Mouse (Mus musculus): ENCODE results near the gene D630023F18Rik. TPM values are rescaled to one million over a fixed set of nuclear protein-coding genes. Genes with fewer than 3 reads are reported as not detected.

Gene D630023F18Rik
- polyA plus RNA-seq, 1 experiment from 2014 or later = 0.80 TPM

DNA sequence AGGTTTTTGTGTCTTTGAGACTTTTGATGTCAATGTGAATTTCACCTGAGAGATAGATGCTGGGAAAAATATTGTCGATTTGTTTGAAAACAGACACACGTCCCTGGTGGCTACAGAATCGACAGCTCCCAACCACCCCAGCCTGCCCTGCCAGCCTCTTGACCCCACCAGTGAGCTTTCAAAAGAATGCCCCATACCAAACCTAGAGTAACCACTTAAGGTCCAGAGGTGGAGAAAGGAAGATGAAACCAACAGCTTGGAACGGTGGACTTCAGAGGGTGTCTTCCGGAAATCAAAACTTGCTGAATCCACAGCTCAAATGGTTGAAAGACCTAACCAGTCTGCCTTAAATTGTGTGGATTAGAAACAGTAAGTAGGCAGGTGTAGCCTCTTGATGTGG lies 24.3 kb upstream of the D630023F18Rik start:
- no peaks in the 10 kb centered on the region for H3K4me1 ChIP-seq (ENCODE audit: control insufficient read depth, insufficient read depth, low read length)
- ATAC-seq (ENCODE audit: low FRiP score, low TSS enrichment) (no peak), DNase-seq (no peak)
- H3K27ac ChIP-seq (replicated peaks; ENCODE audit: low read depth, low read length) = no peak overlapping the region
- no peak overlapping the region for H3K4me3 ChIP-seq (replicated peaks; ENCODE audit: low read depth, low read length)
- H3K9ac ChIP-seq (replicated peaks; ENCODE audit: low read length) = no peak overlapping the region
- WGBS = 92% methylated on average over 5 of the region's 5 CpGs
- H3K4me2 ChIP-seq (ENCODE audit: low read length) = no peak overlapping the region
- H3K9me3 ChIP-seq (ENCODE audit: control insufficient read depth, low read length) = no peaks in the 10 kb centered on the region
- H3K27me3 ChIP-seq (ENCODE audit: control insufficient read depth, insufficient read depth, low read length) = no peaks in the 10 kb centered on the region
- no peaks in the 10 kb centered on the region for H3K36me3 ChIP-seq (ENCODE audit: control insufficient read depth, insufficient read depth, low read length)

GRCm38 (mm10) chr1:65146601-65147000 lies 23.6 kb upstream of the D630023F18Rik start:
- 78% methylated on average over 2 of the region's 2 CpGs for WGBS

DNA sequence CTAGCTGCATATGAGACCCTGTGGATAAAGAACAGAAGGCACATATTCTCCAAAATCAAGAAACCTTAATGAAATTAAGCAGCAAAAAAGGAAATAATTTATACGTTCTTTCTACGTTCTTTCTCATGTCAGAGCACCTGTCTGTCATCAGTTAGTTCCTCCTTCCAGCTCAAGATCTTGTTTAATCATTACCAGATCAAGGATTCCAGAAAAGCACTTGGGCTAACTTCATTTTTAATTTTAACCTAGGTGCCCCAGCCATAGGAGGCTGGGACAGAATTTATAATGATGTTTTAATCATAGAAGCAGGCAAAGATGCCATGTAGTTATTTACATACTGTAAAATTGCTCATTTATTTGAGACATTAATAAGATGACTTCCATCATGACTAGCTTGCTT lies 21.8 kb upstream of the D630023F18Rik start:
- no peak overlapping the region for H3K4me3 ChIP-seq (replicated peaks; ENCODE audit: low read depth, low read length)
- H3K27me3 ChIP-seq (ENCODE audit: control insufficient read depth, insufficient read depth, low read length) = no peaks in the 10 kb centered on the region
- no peaks in the 10 kb centered on the region for H3K36me3 ChIP-seq (ENCODE audit: control insufficient read depth, insufficient read depth, low read length)
- no peaks in the 10 kb centered on the region for H3K9me3 ChIP-seq (ENCODE audit: control insufficient read depth, low read length)
- H3K4me2 ChIP-seq (ENCODE audit: low read length) = no peak overlapping the region
- no peak for DNase-seq
- no peak for ATAC-seq (ENCODE audit: low FRiP score, low TSS enrichment)
- H3K9ac ChIP-seq (replicated peaks; ENCODE audit: low read length) = no peak overlapping the region
- H3K4me1 ChIP-seq (ENCODE audit: control insufficient read depth, insufficient read depth, low read length) = no peaks in the 10 kb centered on the region
- no peak overlapping the region for H3K27ac ChIP-seq (replicated peaks; ENCODE audit: low read depth, low read length)
- 93% methylated on average over 2 of the region's 2 CpGs for WGBS

More at GRCm38 (mm10) chr1:65146601-65147000, 23.6 kb upstream of the D630023F18Rik start:
- Histone ChIP-seq H3K9ac (replicated peaks; ENCODE audit: low read length) (no peak overlapping the region), H3K4me3 (replicated peaks; ENCODE audit: low read depth, low read length) (no peak overlapping the region), H3K4me2 (ENCODE audit: low read length) (no peak overlapping the region), H3K36me3 (ENCODE audit: control insufficient read depth, insufficient read depth, low read length) (no peaks in the 10 kb centered on the region), H3K9me3 (ENCODE audit: control insufficient read depth, low read length) (no peaks in the 10 kb centered on the region), H3K4me1 (ENCODE audit: control insufficient read depth, insufficient read depth, low read length) (no peaks in the 10 kb centered on the region), H3K27me3 (ENCODE audit: control insufficient read depth, insufficient read depth, low read length) (no peaks in the 10 kb centered on the region), H3K27ac (replicated peaks; ENCODE audit: low read depth, low read length) (no peak overlapping the region)
- DNase-seq (no peak), ATAC-seq (ENCODE audit: low FRiP score, low TSS enrichment) (no peak)

DNA sequence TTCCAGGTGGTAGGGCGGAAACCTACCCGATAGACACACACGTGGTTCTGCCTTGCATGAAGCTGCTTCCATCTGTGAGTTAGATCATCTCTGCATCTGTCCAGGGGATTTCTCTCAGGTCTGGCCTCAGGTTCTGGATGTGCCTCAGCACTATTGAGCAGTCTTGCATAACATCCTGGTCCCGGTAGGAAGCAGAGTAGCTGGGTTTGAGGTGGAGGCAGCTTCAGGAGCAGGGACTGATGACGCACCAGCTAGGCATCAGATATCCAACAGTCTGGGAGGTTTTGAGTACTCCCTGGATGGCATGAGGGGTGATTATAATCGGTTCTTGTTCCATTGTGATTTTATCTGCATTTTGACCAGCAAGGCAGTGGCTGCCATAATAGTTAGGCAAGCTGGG lies 14.5 kb upstream of the D630023F18Rik start:
- no peaks in the 10 kb centered on the region for H3K36me3 ChIP-seq (ENCODE audit: control insufficient read depth, insufficient read depth, low read length)
- ATAC-seq (ENCODE audit: low FRiP score, low TSS enrichment) (no peak), DNase-seq (no peak)
- no peak overlapping the region for H3K27ac ChIP-seq (replicated peaks; ENCODE audit: low read depth, low read length)
- no peak overlapping the region for H3K4me3 ChIP-seq (replicated peaks; ENCODE audit: low read depth, low read length)
- H3K4me2 ChIP-seq (ENCODE audit: low read length) = no peak overlapping the region
- H3K4me1 ChIP-seq (ENCODE audit: control insufficient read depth, insufficient read depth, low read length) = no peaks in the 10 kb centered on the region
- H3K27me3 ChIP-seq (ENCODE audit: control insufficient read depth, insufficient read depth, low read length) = no peaks in the 10 kb centered on the region
- no peaks in the 10 kb centered on the region for H3K9me3 ChIP-seq (ENCODE audit: control insufficient read depth, low read length)
- H3K9ac ChIP-seq (replicated peaks; ENCODE audit: low read length) = no peak overlapping the region
- WGBS = 85% methylated on average over 6 of the region's 6 CpGs

DNA sequence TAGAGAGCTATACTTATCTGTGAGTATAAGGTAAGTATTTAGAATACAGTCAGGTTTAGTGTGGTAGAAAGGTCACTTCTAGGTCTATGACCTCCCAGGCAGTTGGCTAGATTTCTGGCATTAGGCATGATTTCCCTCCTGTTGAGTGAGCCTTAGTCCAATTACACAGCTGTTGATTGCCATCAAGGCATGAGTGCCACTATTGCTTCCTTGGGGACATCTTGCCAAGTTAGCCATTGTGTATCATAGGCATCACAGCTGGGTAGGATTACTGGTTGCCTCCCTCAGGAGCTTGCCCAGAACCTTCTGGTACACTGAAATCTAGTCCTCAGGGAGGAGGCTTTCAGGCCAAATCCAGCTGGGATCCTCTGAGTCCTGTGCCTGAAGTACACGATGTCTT lies 9.8 kb upstream of the D630023F18Rik start:
- H3K9me3 ChIP-seq (ENCODE audit: control insufficient read depth, low read length) = no peaks in the 10 kb centered on the region
- H3K27me3 ChIP-seq (ENCODE audit: control insufficient read depth, insufficient read depth, low read length) = no peaks in the 10 kb centered on the region
- no peaks in the 10 kb centered on the region for H3K36me3 ChIP-seq (ENCODE audit: control insufficient read depth, insufficient read depth, low read length)
- no peak overlapping the region for H3K27ac ChIP-seq (replicated peaks; ENCODE audit: low read depth, low read length)
- H3K4me2 ChIP-seq (ENCODE audit: low read length) = no peak overlapping the region
- ATAC-seq (ENCODE audit: low FRiP score, low TSS enrichment) (no peak), DNase-seq (no peak)
- H3K9ac ChIP-seq (replicated peaks; ENCODE audit: low read length) = no peak overlapping the region
- no peak overlapping the region for H3K4me3 ChIP-seq (replicated peaks; ENCODE audit: low read depth, low read length)
- no peaks in the 10 kb centered on the region for H3K4me1 ChIP-seq (ENCODE audit: control insufficient read depth, insufficient read depth, low read length)
- WGBS = 78% methylated on average over 1 of the region's 1 CpGs

GRCm38 (mm10) chr1:65131671-65132070 lies 8.7 kb upstream of the D630023F18Rik start:
- ATAC-seq (ENCODE audit: low FRiP score, low TSS enrichment) = no peak

DNA sequence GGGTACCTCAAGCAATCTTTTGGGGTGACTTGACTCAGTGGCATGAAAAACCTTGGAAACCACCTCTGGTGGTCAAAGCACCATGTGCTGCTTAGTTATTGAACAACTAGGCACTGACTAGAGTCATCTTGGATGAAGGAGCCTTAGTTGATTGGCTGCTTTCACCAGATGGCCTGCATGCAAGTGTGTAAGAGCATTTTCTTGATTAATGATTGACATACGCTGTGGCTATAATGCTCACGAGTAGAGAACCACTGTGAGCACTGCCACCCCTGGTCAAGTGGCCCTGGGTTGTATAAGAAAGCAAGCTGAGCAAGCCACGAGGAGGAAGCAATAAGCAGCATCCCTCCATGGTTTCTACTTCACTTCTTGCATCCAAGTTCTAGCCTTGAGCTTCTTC lies 7.2 kb upstream of the D630023F18Rik start:
- no peak for DNase-seq
- Histone ChIP-seq H3K27ac (replicated peaks; ENCODE audit: low read depth, low read length) (no peak overlapping the region), H3K4me1 (ENCODE audit: control insufficient read depth, insufficient read depth, low read length) (no peaks in the 10 kb centered on the region), H3K27me3 (ENCODE audit: control insufficient read depth, insufficient read depth, low read length) (no peaks in the 10 kb centered on the region), H3K36me3 (ENCODE audit: control insufficient read depth, insufficient read depth, low read length) (no peaks in the 10 kb centered on the region), H3K9me3 (ENCODE audit: control insufficient read depth, low read length) (no peaks in the 10 kb centered on the region), H3K4me3 (replicated peaks; ENCODE audit: low read depth, low read length) (no peak overlapping the region), H3K4me2 (ENCODE audit: low read length) (no peak overlapping the region), H3K9ac (replicated peaks; ENCODE audit: low read length) (no peak overlapping the region)
- no peak for ATAC-seq (ENCODE audit: low FRiP score, low TSS enrichment)
- 77% methylated on average over 3 of the region's 3 CpGs for WGBS

More at GRCm38 (mm10) chr1:65131671-65132070, 8.7 kb upstream of the D630023F18Rik start:
- DNase-seq = no peak
- H3K4me1 ChIP-seq (ENCODE audit: control insufficient read depth, insufficient read depth, low read length) = no peaks in the 10 kb centered on the region
- H3K4me3 ChIP-seq (replicated peaks; ENCODE audit: low read depth, low read length) = no peak overlapping the region
- H3K27me3 ChIP-seq (ENCODE audit: control insufficient read depth, insufficient read depth, low read length) = no peaks in the 10 kb centered on the region
- H3K9me3 ChIP-seq (ENCODE audit: control insufficient read depth, low read length) = no peaks in the 10 kb centered on the region
- 95% methylated on average over 1 of the region's 1 CpGs for WGBS
- no peak overlapping the region for H3K9ac ChIP-seq (replicated peaks; ENCODE audit: low read length)
- H3K4me2 ChIP-seq (ENCODE audit: low read length) = no peak overlapping the region
- no peaks in the 10 kb centered on the region for H3K36me3 ChIP-seq (ENCODE audit: control insufficient read depth, insufficient read depth, low read length)
- H3K27ac ChIP-seq (replicated peaks; ENCODE audit: low read depth, low read length) = no peak overlapping the region

- Histone ChIP-seq H3K36me3 (ENCODE audit: control insufficient read depth, insufficient read depth, low read length) (no peaks in the 10 kb centered on the region), H3K9ac (replicated peaks; ENCODE audit: low read length) (no peak overlapping the region), H3K27ac (replicated peaks; ENCODE audit: low read depth, low read length) (no peak overlapping the region), H3K4me3 (replicated peaks; ENCODE audit: low read depth, low read length) (no peak overlapping the region), H3K27me3 (ENCODE audit: control insufficient read depth, insufficient read depth, low read length) (no peaks in the 10 kb centered on the region), H3K9me3 (ENCODE audit: control insufficient read depth, low read length) (no peaks in the 10 kb centered on the region), H3K4me2 (ENCODE audit: low read length) (no peak overlapping the region), H3K4me1 (ENCODE audit: control insufficient read depth, insufficient read depth, low read length) (no peaks in the 10 kb centered on the region)
- 80% methylated on average over 3 of the region's 3 CpGs for WGBS
- ATAC-seq (ENCODE audit: low FRiP score, low TSS enrichment) (no peak), DNase-seq (peak; percentile 2)
These were observed 6.7 kb upstream of the D630023F18Rik start for GRCm38 (mm10) chr1:65129634-65130180.

GRCm38 (mm10) chr1:65119438-65119837 lies 3.6 kb downstream of the D630023F18Rik start, which contains the start of gene Gm28845:
Gene Gm28845, minus strand, starts transcription at chr1:65119558.
- H3K4me3 ChIP-seq (replicated peaks; ENCODE audit: low read depth, low read length) = no peak within 1 kb of the TSS
- ATAC-seq (ENCODE audit: low FRiP score, low TSS enrichment) = no peak

More at GRCm38 (mm10) chr1:65119438-65119837, 3.6 kb downstream of the D630023F18Rik start, which contains the start of gene Gm28845:
- no peak within 1 kb of the TSS for H3K4me2 ChIP-seq (ENCODE audit: low read length)
- H3K9ac ChIP-seq (replicated peaks; ENCODE audit: low read length) = no peak within 1 kb of the TSS
- H3K27me3 ChIP-seq (ENCODE audit: control insufficient read depth, insufficient read depth, low read length) = no peaks in the 10 kb centered on the region
- no peaks in the 10 kb centered on the region for H3K9me3 ChIP-seq (ENCODE audit: control insufficient read depth, low read length)
- no peaks in the 10 kb centered on the region for H3K4me1 ChIP-seq (ENCODE audit: control insufficient read depth, insufficient read depth, low read length)
- no peak within 1 kb of the TSS for H3K27ac ChIP-seq (replicated peaks; ENCODE audit: low read depth, low read length)
- DNase-seq = no peak
- WGBS = 83% methylated on average over 1 of the region's 1 CpGs
- H3K36me3 ChIP-seq (ENCODE audit: control insufficient read depth, insufficient read depth, low read length) = no peaks in the 10 kb centered on the region

Data from midbrain, embryonic 14.5 days (tissue).